Mouse (Mus musculus): ENCODE results near the gene Casr. TPM values are rescaled to one million over a fixed set of nuclear protein-coding genes. Genes with fewer than 3 reads are reported as not detected.

Casr gene
- total RNA-seq, 2 experiments from 2014 or later: 0.75 to 1.5 TPM

DNA sequence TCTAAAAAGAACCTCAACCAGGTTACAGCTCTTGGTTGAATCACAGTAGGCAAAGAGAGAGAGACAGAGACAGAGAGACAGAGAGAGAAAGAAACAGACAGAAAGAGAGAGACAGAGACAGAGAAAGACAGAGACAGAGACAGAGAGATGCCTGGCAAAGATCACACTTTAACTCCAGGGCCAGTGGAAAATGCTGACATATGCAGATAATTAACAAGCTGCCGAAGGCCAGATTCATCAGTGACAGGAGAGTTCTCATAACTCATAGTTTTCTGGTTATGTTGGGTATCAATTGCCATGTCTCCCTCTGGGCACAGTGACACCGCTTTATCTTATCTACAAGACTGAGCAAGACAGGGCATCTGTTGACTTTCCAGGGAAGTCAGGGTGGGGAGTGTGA is 94.0 kb downstream of the Casr start:
- H3K27ac ChIP-seq: no peak overlapping the region
- no peak overlapping the region for H3K4me3 ChIP-seq
- intact Hi-C loops (cut with DNase I): no loop called here
- TF ChIP-seq CTCF (IDR thresholded peaks at IDR 0.05): no peak
- DNase-seq (ENCODE audit: extremely low spot score in 1 of 2, low spot score in 2 of 2): no peak

DNA sequence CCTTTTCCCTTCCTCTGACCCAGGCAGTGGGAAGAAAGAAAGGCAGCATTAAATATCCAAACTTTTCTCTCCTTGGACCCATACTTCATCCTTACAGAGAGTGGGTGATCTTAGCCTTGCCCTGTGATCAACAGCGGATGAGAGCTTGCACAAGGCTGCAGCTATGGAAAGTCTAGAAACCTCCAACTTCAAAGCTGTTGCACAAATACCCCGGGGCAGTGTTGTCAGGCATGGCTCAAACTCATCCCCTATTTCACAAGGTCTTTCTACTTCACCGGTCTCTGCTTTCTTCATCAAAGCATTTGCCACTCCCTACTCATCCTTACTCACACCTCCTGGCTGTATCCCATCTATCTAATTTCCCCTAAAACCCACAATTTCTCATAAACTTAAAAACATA is 96.5 kb downstream of the Casr start:
- TF ChIP-seq CTCF (IDR thresholded peaks at IDR 0.05): no peak
- no peak overlapping the region for H3K4me3 ChIP-seq
- H3K27ac ChIP-seq: no peak overlapping the region
- intact Hi-C loops (cut with DNase I): no loop called here
- no peak for DNase-seq (ENCODE audit: extremely low spot score in 1 of 2, low spot score in 2 of 2)

DNA sequence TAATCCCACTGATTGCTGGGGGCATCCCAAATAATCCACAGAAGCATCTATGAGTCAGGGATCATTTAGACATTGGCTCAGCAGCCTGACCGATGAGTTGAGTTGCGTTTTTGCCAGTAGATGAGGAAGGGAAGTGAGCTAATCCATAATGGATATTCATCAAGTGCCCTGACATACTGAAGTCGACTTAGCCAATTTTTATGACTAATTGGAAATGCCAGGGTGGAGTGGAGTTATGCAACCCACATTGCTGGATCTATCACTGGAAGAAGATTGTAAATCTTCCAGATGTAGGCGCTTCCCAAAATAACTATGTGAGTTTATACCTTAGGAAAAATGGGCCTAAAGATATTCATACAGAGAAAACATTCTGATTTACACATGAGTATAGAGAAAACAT is 97.9 kb downstream of the Casr start:
- no peak overlapping the region for H3K27ac ChIP-seq
- no peak overlapping the region for H3K4me3 ChIP-seq
- TF ChIP-seq CTCF (IDR thresholded peaks at IDR 0.05): no peak
- DNase-seq (ENCODE audit: extremely low spot score in 1 of 2, low spot score in 2 of 2): no peak
- intact Hi-C loops (cut with DNase I): no loop called here

DNA sequence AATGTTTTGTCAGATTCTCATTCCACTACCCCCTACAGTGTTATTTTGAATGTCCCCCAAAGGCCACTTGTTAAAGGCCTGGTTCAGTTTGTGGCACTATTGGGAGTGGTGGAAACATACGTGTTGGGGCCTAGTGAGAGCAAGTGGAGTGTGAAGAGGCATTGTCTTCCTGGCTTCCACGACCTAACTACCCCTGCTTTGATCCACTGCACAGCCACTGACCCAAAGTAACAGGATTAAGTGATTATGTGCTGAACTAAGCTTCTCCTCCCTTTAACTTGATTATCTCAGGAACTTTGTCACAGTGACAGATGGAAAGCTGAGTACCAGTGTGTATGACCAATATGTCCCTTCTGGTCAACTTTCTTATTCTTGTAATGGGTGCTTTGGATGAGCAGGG is 101.5 kb downstream of the Casr start:
- intact Hi-C loops (cut with DNase I): no loop called here
- no peak for DNase-seq (ENCODE audit: extremely low spot score in 1 of 2, low spot score in 2 of 2)
- Histone ChIP-seq H3K4me3 (no peak overlapping the region), H3K27ac (no peak overlapping the region)
- TF ChIP-seq CTCF (IDR thresholded peaks at IDR 0.05): no peak

DNA sequence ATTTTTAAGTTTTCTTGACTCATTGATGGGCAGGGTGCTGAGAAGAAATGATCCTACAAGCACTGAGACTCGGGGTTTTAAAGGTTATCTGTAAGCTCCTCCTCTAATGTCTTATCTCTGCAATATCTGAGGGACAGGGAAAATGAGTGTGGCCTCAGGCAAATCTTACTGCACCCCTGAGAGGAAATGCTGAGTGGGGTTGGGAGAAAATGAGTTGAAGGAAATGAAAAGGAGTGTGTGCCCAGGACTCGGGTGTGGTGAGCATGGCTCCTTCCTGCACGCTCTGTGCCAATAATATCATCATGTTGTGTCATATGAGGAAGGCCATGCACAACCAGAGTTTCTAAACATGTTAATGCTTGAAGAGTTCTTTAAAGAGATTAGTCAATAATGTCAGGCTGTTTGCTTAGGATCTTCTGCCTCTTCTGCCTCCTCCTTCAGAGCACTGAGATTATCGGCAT is 106.6 kb downstream of the Casr start, which contains the start of gene Stfa3:
TSS of gene Stfa3 (minus strand) at position 51 of the 461 bp plus-strand sequence.
- H3K4me3 ChIP-seq: no peak within 1 kb of the TSS
- H3K27ac ChIP-seq: no peak within 1 kb of the TSS
- intact Hi-C loops (cut with DNase I): no loop called here
- DNase-seq (ENCODE audit: extremely low spot score in 1 of 2, low spot score in 2 of 2): no peak
- TF ChIP-seq CTCF (IDR thresholded peaks at IDR 0.05): no peak

Other genes with a start within 250 kb of the Casr start
- gene BC117090, start 227.8 kb downstream of the Casr start, total RNA-seq (2021): not detected
- gene BC100530, start 194.4 kb downstream of the Casr start, total RNA-seq (2021): not detected
- not detected for gene Stfa2, start 153.7 kb downstream of the Casr start, total RNA-seq (2021)
- not detected for gene Stfa3, start 106.7 kb downstream of the Casr start, total RNA-seq (2021)
- gene Cd86, start 103.9 kb upstream of the Casr start, total RNA-seq (2021): 1 to 10 TPM; 1.6 to 1.7 TPM
- gene Ildr1, start 131.8 kb upstream of the Casr start, total RNA-seq (2021): under 1 TPM; 0.23 to 0.47 TPM
- 10 to 100 TPM; 36.5 to 40.2 TPM for gene Slc15a2, start 222.8 kb upstream of the Casr start, total RNA-seq (2021)

Measured in left cerebral cortex, adult 2 months (tissue).